Mouse (Mus musculus) hindbrain, embryonic 11.5 days (tissue): Measurements from ENCODE around the gene Myt1l. TPM values are rescaled to one million over a fixed set of nuclear protein-coding genes. Genes with fewer than 3 reads are reported as not detected.
A peak's percentile ranks its signal among the peaks of the same experiment; 100 is the strongest.

Experiments
- ATAC-seq: fragments of 200-750 bp; cut with Nextera tagmentation; 2 replicates; pipeline ENCODE4 v1.8.0; 2017; ENCODE audit warnings: mild to moderate bottlenecking, moderate TSS enrichment, moderate library complexity; ENCODE audit not compliant: low FRiP score
- DNase-seq: peaks from one replicate; pipeline ENCODE4 v3.0.0-alpha.2; 2015; ENCODE audit warnings: low spot score
- H3K27ac ChIP-seq: fragments of 300-500 bp; sonication (generic); 2 replicates; pipeline ENCODE4 v1.5.1; 2014; ENCODE audit warnings: mild to moderate bottlenecking, low read depth, low read length
- H3K27me3 ChIP-seq: fragments of 300-500 bp; sonication (generic); 2 replicates; pipeline ENCODE4 v1.6.1; 2014; ENCODE audit warnings: mild to moderate bottlenecking, low read length, moderate library complexity, mixed read lengths; ENCODE audit not compliant: control insufficient read depth, insufficient read depth
- H3K36me3 ChIP-seq: fragments of 300-500 bp; sonication (generic); 2 replicates; pipeline ENCODE4 v1.6.1; 2014; ENCODE audit warnings: mild to moderate bottlenecking, low read length, moderate library complexity, mixed read lengths; ENCODE audit not compliant: control insufficient read depth, insufficient read depth
- H3K4me1 ChIP-seq: fragments of 300-500 bp; sonication (generic); replicated peaks from 2 replicates; pipeline ENCODE4 v1.6.1; 2014; ENCODE audit warnings: low read length, mixed read lengths; ENCODE audit not compliant: control insufficient read depth, insufficient read depth
- H3K4me2 ChIP-seq: fragments of 300-500 bp; sonication (generic); replicated peaks from 2 replicates; pipeline ENCODE4 v1.6.1; 2014; ENCODE audit warnings: mild to moderate bottlenecking, low read depth, low read length
- H3K4me3 ChIP-seq: fragments of 300-500 bp; sonication (generic); 2 replicates; pipeline ENCODE4 v1.5.1; 2014; ENCODE audit warnings: low read depth, low read length
- H3K9ac ChIP-seq: fragments of 300-500 bp; sonication (generic); 2 replicates; pipeline ENCODE4 v1.6.1; 2014; ENCODE audit warnings: low read depth, low read length
- H3K9me3 ChIP-seq: fragments of 300-500 bp; sonication (generic); 2 replicates; pipeline ENCODE4 v1.6.1; 2016; ENCODE audit warnings: low read length; ENCODE audit not compliant: control insufficient read depth
- WGBS: fragments of 180-500 bp; shearing (Covaris S2); extraction: QIAGEN DNeasy Blood & Tissue Kit; methylation state at CpG from one replicate; pipeline ENCODE4 v1.1.7; 2014; 5-methylcytosine and 5-hydroxymethylcytosine counted together
- polyA plus RNA-seq: library from polyadenylated mRNA; unstranded; fragments of >200 nt; fragmentation: Nextera tagmentation; extraction: Ambion mirVana; gene quantifications from 2 replicates; pipeline ENCODE4 v1.2.1, GENCODE M21; 2014

The Myt1l gene
- polyA plus RNA-seq, 1 experiment from 2014 or later, result 30.9 TPM

GRCm38 (mm10) chr12:29849936-29850335 lies 321.8 kb downstream of the Myt1l start:
- Histone ChIP-seq H3K27ac (no peak overlapping the region), H3K4me1 (no peaks in the 10 kb centered on the region), H3K9ac (no peak overlapping the region), H3K36me3 (no peaks in the 10 kb centered on the region), H3K9me3 (no peaks in the 10 kb centered on the region), H3K27me3 (no peaks in the 10 kb centered on the region), H3K4me2 (no peak overlapping the region), H3K4me3 (no peak overlapping the region)
- no peak for ATAC-seq
- no peak for DNase-seq
- 93% methylated on average over 3 of the region's 3 CpGs for WGBS

DNA sequence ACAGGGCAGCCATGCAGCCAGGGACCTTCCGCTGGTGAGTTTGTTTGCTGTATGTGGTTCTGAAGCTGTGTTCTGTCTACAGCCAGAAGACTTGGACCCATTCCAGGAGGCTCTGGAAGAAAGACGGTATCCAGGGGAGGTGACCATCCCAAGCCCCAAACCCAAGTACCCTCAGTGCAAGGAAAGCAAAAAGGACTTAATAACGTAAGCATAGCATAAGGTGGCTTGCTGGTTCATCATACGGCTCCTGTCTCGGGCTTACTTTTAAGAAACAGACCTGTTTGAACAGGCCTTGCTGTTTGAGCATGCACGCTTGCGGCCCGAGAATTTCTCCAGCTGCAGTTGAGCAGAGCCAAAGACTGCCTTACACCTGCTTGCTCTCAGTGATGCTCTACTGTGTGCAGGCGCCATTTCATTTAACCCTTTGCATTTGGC lies 326.0 kb downstream of the Myt1l start:
- Histone ChIP-seq H3K27ac (no peak overlapping the region), H3K4me2 (no peak overlapping the region), H3K4me1 (no peaks in the 10 kb centered on the region), H3K4me3 (no peak overlapping the region), H3K9ac (no peak overlapping the region), H3K9me3 (no peaks in the 10 kb centered on the region), H3K36me3 (no peaks in the 10 kb centered on the region), H3K27me3 (no peaks in the 10 kb centered on the region)
- ATAC-seq (no peak), DNase-seq (no peak)
- WGBS, result 90% methylated on average over 9 of the region's 9 CpGs

GRCm38 (mm10) chr12:29855007-29855406 lies 326.8 kb downstream of the Myt1l start:
- H3K9me3 ChIP-seq, result no peaks in the 10 kb centered on the region
- H3K9ac ChIP-seq, result no peak overlapping the region
- no peaks in the 10 kb centered on the region for H3K4me1 ChIP-seq
- no peak overlapping the region for H3K4me3 ChIP-seq
- ATAC-seq (no peak), DNase-seq (peak; percentile 78)
- no peaks in the 10 kb centered on the region for H3K36me3 ChIP-seq
- H3K4me2 ChIP-seq, result no peak overlapping the region
- no peak overlapping the region for H3K27ac ChIP-seq
- H3K27me3 ChIP-seq, result no peaks in the 10 kb centered on the region
- WGBS, result 26% methylated on average over 5 of the region's 5 CpGs

DNA sequence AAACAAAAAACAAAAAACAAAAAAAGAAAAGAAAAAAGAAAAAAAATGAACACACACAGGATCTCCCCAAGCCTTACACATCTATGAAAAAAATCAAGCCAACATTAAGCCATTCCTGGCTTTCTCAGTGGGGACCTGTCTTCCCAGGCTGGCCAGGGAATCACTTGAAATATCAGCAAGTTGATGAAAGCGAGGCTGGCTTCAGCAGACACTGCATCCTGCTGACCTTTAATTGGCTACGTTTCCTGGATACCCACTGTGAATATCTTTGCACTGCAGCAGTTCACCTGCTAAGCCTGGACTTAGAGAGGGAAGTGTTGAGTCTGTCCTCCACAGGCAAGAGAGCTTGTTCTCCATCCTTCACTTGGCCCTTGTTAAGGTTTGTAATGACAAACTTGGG lies 332.8 kb downstream of the Myt1l start:
- 42% methylated on average over 2 of the region's 2 CpGs for WGBS
- Histone ChIP-seq H3K4me2 (no peak overlapping the region), H3K36me3 (no peaks in the 10 kb centered on the region), H3K4me3 (no peak overlapping the region), H3K27me3 (no peaks in the 10 kb centered on the region), H3K9me3 (no peaks in the 10 kb centered on the region), H3K9ac (no peak overlapping the region), H3K4me1 (no peaks in the 10 kb centered on the region), H3K27ac (no peak overlapping the region)
- DNase-seq (no peak), ATAC-seq (no peak)

GRCm38 (mm10) chr12:29868295-29868694 lies 340.1 kb downstream of the Myt1l start:
- H3K9ac ChIP-seq, result no peak overlapping the region
- no peaks in the 10 kb centered on the region for H3K9me3 ChIP-seq
- no peak for ATAC-seq
- H3K36me3 ChIP-seq, result no peaks in the 10 kb centered on the region
- H3K4me3 ChIP-seq, result no peak overlapping the region
- H3K4me1 ChIP-seq, result no peaks in the 10 kb centered on the region; the same call in 1 of the 2 replicates
- 65% methylated on average over 4 of the region's 4 CpGs for WGBS
- H3K4me2 ChIP-seq, result no peak overlapping the region
- no peak overlapping the region for H3K27ac ChIP-seq
- H3K27me3 ChIP-seq, result no peaks in the 10 kb centered on the region
- DNase-seq, result no peak

GRCm38 (mm10) chr12:29868781-29869180 lies 340.6 kb downstream of the Myt1l start:
- no peak for DNase-seq
- H3K27me3 ChIP-seq, result no peaks in the 10 kb centered on the region
- 88% methylated on average over 9 of the region's 9 CpGs for WGBS

GRCm38 (mm10) chr12:29872156-29872815 lies 344.1 kb downstream of the Myt1l start:
- H3K4me3 ChIP-seq, result no peak overlapping the region
- H3K9ac ChIP-seq, result no peak overlapping the region
- H3K4me2 ChIP-seq, result no peak overlapping the region
- H3K27me3 ChIP-seq, result no peaks in the 10 kb centered on the region
- no peaks in the 10 kb centered on the region; the same call in 1 of the 2 replicates for H3K4me1 ChIP-seq
- peak overlapping the region; percentile 77 for H3K27ac ChIP-seq
- H3K9me3 ChIP-seq, result no peaks in the 10 kb centered on the region
- DNase-seq, result peak; percentile 88
- no peaks in the 10 kb centered on the region for H3K36me3 ChIP-seq
- WGBS, result 17% methylated on average over 7 of the region's 7 CpGs
- peak; percentile 97 for ATAC-seq

More at GRCm38 (mm10) chr12:29868781-29869180, 340.6 kb downstream of the Myt1l start:
- Histone ChIP-seq H3K9ac (no peak overlapping the region), H3K4me3 (no peak overlapping the region), H3K9me3 (no peaks in the 10 kb centered on the region), H3K4me2 (no peak overlapping the region), H3K27ac (no peak overlapping the region), H3K4me1 (no peaks in the 10 kb centered on the region; the same call in 1 of the 2 replicates), H3K36me3 (no peaks in the 10 kb centered on the region)
- no peak for ATAC-seq

DNA sequence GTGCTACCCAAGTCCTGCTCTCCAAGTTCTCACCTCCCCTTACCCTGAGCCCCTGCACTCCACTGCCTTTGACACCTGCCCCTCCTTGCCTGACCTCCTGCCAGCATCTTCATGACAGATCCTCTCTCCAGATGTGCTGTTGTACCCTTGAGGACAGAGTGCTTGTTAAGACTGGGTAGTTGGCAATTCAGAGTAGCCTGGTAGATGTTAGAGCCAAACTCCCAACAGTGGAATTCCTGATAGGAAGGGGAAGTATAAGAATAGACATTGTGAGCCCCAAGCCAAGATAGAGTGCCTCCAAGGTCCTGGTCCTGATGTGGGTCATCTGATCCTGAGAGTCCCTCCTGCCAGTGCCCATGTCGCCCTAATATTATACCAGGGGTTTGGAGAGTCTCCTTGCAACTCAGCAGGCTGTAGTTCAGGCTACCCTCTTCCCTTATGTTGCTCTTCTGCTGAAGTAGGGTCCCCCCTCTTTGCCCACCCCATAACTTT lies 345.1 kb downstream of the Myt1l start:
- H3K4me1 ChIP-seq, result no peaks in the 10 kb centered on the region; the same call in 1 of the 2 replicates
- no peaks in the 10 kb centered on the region for H3K36me3 ChIP-seq
- no peaks in the 10 kb centered on the region for H3K9me3 ChIP-seq
- no peak overlapping the region for H3K9ac ChIP-seq
- H3K27me3 ChIP-seq, result no peaks in the 10 kb centered on the region
- 55% methylated on average over 1 of the region's 1 CpGs for WGBS
- no peak overlapping the region for H3K4me2 ChIP-seq
- H3K27ac ChIP-seq, result no peak overlapping the region
- DNase-seq, result no peak
- H3K4me3 ChIP-seq, result no peak overlapping the region
- no peak for ATAC-seq

DNA sequence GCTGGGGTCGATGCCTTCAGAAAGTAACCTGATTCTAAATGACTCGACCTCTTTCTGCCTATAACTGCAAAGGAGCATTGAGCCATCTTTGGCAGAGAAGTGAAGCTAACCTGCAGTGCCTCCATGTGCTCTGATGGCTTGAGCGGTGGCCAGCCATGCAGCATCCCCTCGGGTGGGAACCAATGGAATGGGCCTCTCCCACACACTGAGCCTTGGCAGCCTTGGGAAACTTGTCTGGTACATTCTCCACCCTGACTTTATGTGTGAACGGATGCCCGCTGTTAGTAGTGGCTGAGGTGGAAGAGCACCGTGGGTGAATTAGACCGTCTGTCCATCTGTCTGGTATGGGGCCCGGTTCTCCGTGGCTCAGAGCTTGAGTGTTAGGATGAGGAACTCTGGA lies 349.8 kb downstream of the Myt1l start:
- no peak overlapping the region for H3K4me2 ChIP-seq
- H3K4me3 ChIP-seq, result no peak overlapping the region
- no peaks in the 10 kb centered on the region for H3K27me3 ChIP-seq
- H3K27ac ChIP-seq, result no peak overlapping the region
- no peak for DNase-seq
- H3K9me3 ChIP-seq, result no peaks in the 10 kb centered on the region
- no peak for ATAC-seq
- no peaks in the 10 kb centered on the region for H3K4me1 ChIP-seq
- H3K36me3 ChIP-seq, result no peaks in the 10 kb centered on the region
- WGBS, result 89% methylated on average over 10 of the region's 10 CpGs
- H3K9ac ChIP-seq, result no peak overlapping the region
